Mouse (Mus musculus): Measurements from ENCODE around the gene Pcgf6. TPM values are rescaled to one million over a fixed set of nuclear protein-coding genes. Genes with fewer than 3 reads are reported as not detected.

The Pcgf6 gene
- polyA plus RNA-seq, 1 experiment from 2014 or later = 31.6 TPM

DNA sequence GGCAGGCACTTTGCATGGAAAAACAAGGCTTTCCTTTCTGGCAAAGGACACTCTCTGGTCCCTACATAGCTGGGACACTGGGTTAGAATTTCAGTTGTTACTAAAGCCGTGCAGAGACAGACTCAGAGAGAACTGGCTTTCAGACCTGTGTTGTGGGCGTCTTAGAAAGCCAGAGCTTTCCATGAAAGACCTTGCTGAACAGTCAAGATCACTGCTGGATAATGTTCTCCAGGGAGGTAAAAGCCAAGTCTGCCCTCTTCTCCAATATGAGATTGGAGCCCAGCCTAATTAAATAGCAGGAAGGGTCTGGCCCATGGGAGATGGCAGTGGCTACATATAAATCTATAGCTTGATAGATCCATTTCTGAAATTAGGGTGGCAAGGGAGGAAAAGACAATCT is 32.4 kb downstream of the Pcgf6 start:
- Histone ChIP-seq H3K9me3 (ENCODE audit: control insufficient read depth, low read length) (no peaks in the 10 kb centered on the region), H3K4me1 (replicated peaks; ENCODE audit: control insufficient read depth, insufficient read depth, low read length) (no peaks in the 10 kb centered on the region; the same call in 1 of the 2 replicates), H3K4me3 (ENCODE audit: low read depth, low read length) (peak overlapping the region; percentile 70), H3K27ac (ENCODE audit: low read depth, low read length) (peak overlapping the region; percentile 83), H3K36me3 (ENCODE audit: control insufficient read depth, insufficient read depth, low read length) (no peaks in the 10 kb centered on the region), H3K9ac (ENCODE audit: low read depth, low read length) (peak overlapping the region; percentile 75; the same call in 1 of the 2 replicates), H3K27me3 (ENCODE audit: control insufficient read depth, insufficient read depth, low read length) (peaks cover 27% of the 10 kb centered on the region), H3K4me2 (replicated peaks; ENCODE audit: low read depth, low read length) (peak overlapping the region; percentile 35)
- DNase-seq (ENCODE audit: low spot score) (peak; percentile 37), ATAC-seq (ENCODE audit: low FRiP score) (no peak)
- WGBS = 26% methylated on average over 2 of the region's 2 CpGs

DNA sequence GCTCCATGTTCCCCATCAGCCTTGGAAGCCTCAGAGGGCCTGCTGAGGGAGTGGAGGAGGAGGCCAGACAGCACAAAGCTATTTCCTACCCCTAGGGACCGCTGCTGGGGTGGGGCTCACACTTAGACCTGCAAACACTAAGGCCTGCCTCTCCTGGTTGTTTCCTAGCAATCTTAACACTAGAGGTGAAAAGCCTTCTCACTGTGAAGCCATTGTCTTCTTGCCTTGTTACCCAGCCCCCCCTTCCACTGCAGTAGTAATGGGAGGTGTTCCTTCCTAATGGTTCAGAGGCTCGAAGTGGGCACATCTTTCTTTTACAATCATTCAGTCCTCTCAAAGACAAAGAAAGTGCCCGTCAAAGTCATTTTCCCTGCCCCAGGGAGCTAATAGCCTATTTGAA is 32.9 kb downstream of the Pcgf6 start:
- Histone ChIP-seq H3K4me3 (ENCODE audit: low read depth, low read length) (peak overlapping the region; percentile 70), H3K4me2 (replicated peaks; ENCODE audit: low read depth, low read length) (peak overlapping the region; percentile 35), H3K4me1 (replicated peaks; ENCODE audit: control insufficient read depth, insufficient read depth, low read length) (no peaks in the 10 kb centered on the region; the same call in 1 of the 2 replicates), H3K9me3 (ENCODE audit: control insufficient read depth, low read length) (no peaks in the 10 kb centered on the region), H3K36me3 (ENCODE audit: control insufficient read depth, insufficient read depth, low read length) (no peaks in the 10 kb centered on the region), H3K27ac (ENCODE audit: low read depth, low read length) (peak overlapping the region; percentile 83), H3K9ac (ENCODE audit: low read depth, low read length) (peak overlapping the region; percentile 75), H3K27me3 (ENCODE audit: control insufficient read depth, insufficient read depth, low read length) (peaks cover 31% of the 10 kb centered on the region)
- 2% methylated on average over 3 of the region's 3 CpGs for WGBS
- DNase-seq (ENCODE audit: low spot score) = peak; percentile 56
- no peak for ATAC-seq (ENCODE audit: low FRiP score)

DNA sequence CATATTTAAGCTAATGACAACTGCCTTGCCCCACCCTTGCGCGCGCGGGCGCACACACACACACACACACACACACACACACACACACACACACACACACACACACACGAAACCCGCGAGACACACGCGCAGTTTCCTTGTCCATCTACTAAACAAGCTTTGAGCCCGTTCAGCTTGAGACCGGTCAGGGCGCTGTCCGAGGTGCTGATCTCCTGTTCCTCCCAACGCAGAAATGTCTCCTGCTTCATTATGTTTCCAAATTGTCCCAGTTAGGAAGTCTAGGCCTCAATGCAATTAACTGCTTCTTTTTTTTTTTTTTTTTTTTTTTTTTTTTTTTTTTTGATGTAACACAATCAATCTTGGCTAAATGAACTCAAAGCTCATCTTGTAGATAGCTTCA is 34.2 kb downstream of the Pcgf6 start:
- H3K4me3 ChIP-seq (ENCODE audit: low read depth, low read length) = peak overlapping the region; percentile 70

DNA sequence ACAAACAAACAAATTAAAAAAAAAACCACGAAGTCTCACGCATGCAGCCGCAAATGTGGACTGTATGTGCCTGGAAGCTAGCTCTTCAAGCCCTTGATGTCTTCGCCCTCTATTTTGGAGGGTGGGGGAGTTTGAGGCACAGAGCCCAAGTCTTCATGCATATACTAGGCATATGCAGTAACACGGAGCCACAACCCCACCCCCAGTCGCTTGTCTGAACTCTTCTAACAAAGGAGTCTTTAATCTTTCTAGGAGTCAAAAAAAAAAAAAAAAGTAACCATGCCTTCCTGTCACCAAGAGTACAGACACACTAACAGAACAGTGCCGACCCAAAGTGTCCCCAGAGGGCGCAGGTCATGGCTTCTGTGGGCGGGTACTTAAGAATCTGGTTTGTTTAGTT is 34.7 kb downstream of the Pcgf6 start:
- Histone ChIP-seq H3K4me2 (replicated peaks; ENCODE audit: low read depth, low read length) (peak overlapping the region; percentile 55; the same call in 1 of the 2 replicates), H3K27ac (ENCODE audit: low read depth, low read length) (peak overlapping the region; percentile 82; the same call in 1 of the 2 replicates), H3K4me3 (ENCODE audit: low read depth, low read length) (peak overlapping the region; percentile 70), H3K36me3 (ENCODE audit: control insufficient read depth, insufficient read depth, low read length) (no peaks in the 10 kb centered on the region), H3K4me1 (replicated peaks; ENCODE audit: control insufficient read depth, insufficient read depth, low read length) (no peaks in the 10 kb centered on the region; the same call in 1 of the 2 replicates), H3K9me3 (ENCODE audit: control insufficient read depth, low read length) (no peaks in the 10 kb centered on the region), H3K27me3 (ENCODE audit: control insufficient read depth, insufficient read depth, low read length) (peaks cover 33% of the 10 kb centered on the region), H3K9ac (ENCODE audit: low read depth, low read length) (peak overlapping the region; percentile 83)
- DNase-seq (ENCODE audit: low spot score) = peak; percentile 44
- 2% methylated on average over 9 of the region's 9 CpGs for WGBS
- no peak for ATAC-seq (ENCODE audit: low FRiP score)

More for the DNA sequence above, 34.2 kb downstream of the Pcgf6 start:
- H3K4me2 ChIP-seq (replicated peaks; ENCODE audit: low read depth, low read length) = peak overlapping the region; percentile 27; the same call in 1 of the 2 replicates
- H3K4me1 ChIP-seq (replicated peaks; ENCODE audit: control insufficient read depth, insufficient read depth, low read length) = no peaks in the 10 kb centered on the region; the same call in 1 of the 2 replicates
- H3K9ac ChIP-seq (ENCODE audit: low read depth, low read length) = peak overlapping the region; percentile 83
- no peaks in the 10 kb centered on the region for H3K9me3 ChIP-seq (ENCODE audit: control insufficient read depth, low read length)
- 0 out of 2 replicates have a peak overlapping the region, but pooled peaks have one; percentile 47 for H3K27ac ChIP-seq (ENCODE audit: low read depth, low read length)
- ATAC-seq (ENCODE audit: low FRiP score) (no peak), DNase-seq (ENCODE audit: low spot score) (peak; percentile 84)
- no peaks in the 10 kb centered on the region for H3K36me3 ChIP-seq (ENCODE audit: control insufficient read depth, insufficient read depth, low read length)
- peaks cover 33% of the 10 kb centered on the region for H3K27me3 ChIP-seq (ENCODE audit: control insufficient read depth, insufficient read depth, low read length)
- WGBS = 0% methylated on average over 15 of the region's 15 CpGs

DNA sequence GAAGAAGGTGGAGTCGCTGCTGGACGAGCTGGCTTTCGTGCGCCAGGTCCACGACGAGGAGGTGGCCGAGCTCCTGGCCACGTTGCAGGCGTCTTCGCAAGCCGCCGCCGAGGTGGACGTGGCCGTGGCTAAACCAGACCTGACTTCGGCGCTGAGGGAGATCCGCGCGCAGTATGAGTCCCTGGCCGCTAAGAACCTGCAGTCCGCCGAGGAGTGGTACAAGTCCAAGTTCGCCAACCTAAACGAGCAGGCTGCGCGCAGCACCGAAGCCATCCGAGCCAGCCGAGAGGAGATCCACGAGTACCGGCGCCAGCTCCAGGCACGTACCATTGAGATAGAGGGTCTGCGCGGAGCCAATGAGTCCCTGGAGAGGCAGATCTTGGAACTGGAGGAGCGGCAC is 35.3 kb downstream of the Pcgf6 start:
- peaks cover 33% of the 10 kb centered on the region for H3K27me3 ChIP-seq (ENCODE audit: control insufficient read depth, insufficient read depth, low read length)
- ATAC-seq (ENCODE audit: low FRiP score) = no peak
- H3K4me2 ChIP-seq (replicated peaks; ENCODE audit: low read depth, low read length) = peak overlapping the region; percentile 55
- peak; percentile 51 for DNase-seq (ENCODE audit: low spot score)
- H3K9ac ChIP-seq (ENCODE audit: low read depth, low read length) = peak overlapping the region; percentile 83
- no peaks in the 10 kb centered on the region; the same call in 1 of the 2 replicates for H3K4me1 ChIP-seq (replicated peaks; ENCODE audit: control insufficient read depth, insufficient read depth, low read length)
- peak overlapping the region; percentile 70 for H3K4me3 ChIP-seq (ENCODE audit: low read depth, low read length)
- no peaks in the 10 kb centered on the region for H3K9me3 ChIP-seq (ENCODE audit: control insufficient read depth, low read length)
- peak overlapping the region; percentile 82 for H3K27ac ChIP-seq (ENCODE audit: low read depth, low read length)
- H3K36me3 ChIP-seq (ENCODE audit: control insufficient read depth, insufficient read depth, low read length) = no peaks in the 10 kb centered on the region
- 1% methylated on average over 37 of the region's 37 CpGs for WGBS

DNA sequence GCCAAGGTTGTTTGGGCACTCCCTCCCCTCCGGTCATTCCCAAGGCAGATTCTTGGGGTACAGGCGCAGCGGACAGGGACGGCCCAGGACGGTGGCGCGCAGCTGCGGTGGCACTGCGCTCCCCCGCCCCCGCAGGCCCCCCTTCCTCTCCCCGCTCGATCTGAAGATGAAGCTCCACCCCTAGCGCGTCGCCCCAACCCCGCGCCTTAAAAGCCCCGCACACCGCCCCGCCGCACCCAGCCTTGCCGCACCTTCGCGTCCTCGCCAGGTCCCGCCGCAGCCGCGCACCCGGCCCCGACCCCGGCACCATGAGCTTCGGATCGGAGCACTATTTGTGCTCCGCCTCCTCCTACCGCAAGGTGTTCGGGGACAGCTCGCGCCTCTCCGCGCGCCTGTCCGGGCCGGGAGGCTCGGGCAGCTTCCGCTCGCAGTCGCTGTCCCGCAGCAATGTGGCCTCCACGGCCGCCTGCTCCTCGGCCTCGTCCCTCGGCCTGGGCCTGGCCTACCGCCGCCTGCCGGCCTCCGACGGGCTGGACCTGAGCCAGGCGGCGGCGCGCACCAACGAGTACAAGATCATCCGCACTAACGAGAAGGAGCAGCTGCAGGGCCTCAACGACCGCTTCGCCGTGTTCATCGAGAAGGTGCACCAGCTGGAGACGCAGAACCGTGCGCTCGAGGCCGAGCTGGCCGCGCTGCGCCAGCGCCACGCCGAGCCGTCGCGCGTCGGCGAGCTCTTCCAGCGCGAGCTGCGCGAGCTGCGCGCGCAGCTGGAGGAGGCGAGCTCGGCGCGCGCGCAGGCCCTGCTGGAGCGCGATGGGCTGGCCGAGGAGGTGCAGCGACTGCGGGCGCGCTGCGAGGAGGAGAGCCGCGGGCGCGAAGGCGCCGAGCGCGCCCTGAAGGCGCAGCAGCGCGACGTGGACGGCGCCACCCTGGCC is 36.0 kb downstream of the Pcgf6 start, which contains the start of the genes Ina and Nt5c2:
Gene Ina (plus strand): TSS at position 252 of the 935 bp plus-strand sequence.
Gene Nt5c2 (minus strand): TSS at position 707 of the 935 bp plus-strand sequence.
- DNase-seq (ENCODE audit: low spot score) (peak; percentile 86), ATAC-seq (ENCODE audit: low FRiP score) (peak; percentile 88)
- H3K9me3 ChIP-seq (ENCODE audit: control insufficient read depth, low read length) = no peaks in the 10 kb centered on the region
- peak within 1 kb of the TSS; percentile 55 for H3K4me2 ChIP-seq (replicated peaks; ENCODE audit: low read depth, low read length)
- WGBS = under 1% methylated on average over 99 of the region's 124 CpGs
- H3K27ac ChIP-seq (ENCODE audit: low read depth, low read length) = peak within 1 kb of the TSS; percentile 85
- peak within 1 kb of the TSS; percentile 70 for H3K4me3 ChIP-seq (ENCODE audit: low read depth, low read length)
- H3K9ac ChIP-seq (ENCODE audit: low read depth, low read length) = peak within 1 kb of the TSS; percentile 83
- peaks cover 33% of the 10 kb centered on the region for H3K27me3 ChIP-seq (ENCODE audit: control insufficient read depth, insufficient read depth, low read length)
- H3K4me1 ChIP-seq (replicated peaks; ENCODE audit: control insufficient read depth, insufficient read depth, low read length) = no peaks in the 10 kb centered on the region; the same call in 1 of the 2 replicates
- no peaks in the 10 kb centered on the region for H3K36me3 ChIP-seq (ENCODE audit: control insufficient read depth, insufficient read depth, low read length)

DNA sequence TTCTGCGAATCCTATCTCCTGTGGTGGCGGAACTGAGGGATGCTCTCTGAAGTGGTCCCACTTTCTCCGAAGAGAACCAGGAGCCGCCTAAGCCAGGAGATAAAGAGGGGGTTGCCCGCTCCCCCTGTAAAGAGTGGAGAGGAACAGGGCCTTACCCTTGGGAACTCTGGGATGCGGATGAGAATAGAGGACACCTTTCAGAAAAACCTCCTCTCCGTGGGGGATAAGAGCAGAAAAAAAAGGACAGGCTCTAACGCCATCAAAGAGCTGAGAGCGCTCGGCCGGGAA is 36.6 kb downstream of the Pcgf6 start:
- no peak for ATAC-seq (ENCODE audit: low FRiP score)
- Histone ChIP-seq H3K27ac (ENCODE audit: low read depth, low read length) (peak overlapping the region; percentile 85), H3K4me3 (ENCODE audit: low read depth, low read length) (peak overlapping the region; percentile 70), H3K4me2 (replicated peaks; ENCODE audit: low read depth, low read length) (peak overlapping the region; percentile 55), H3K27me3 (ENCODE audit: control insufficient read depth, insufficient read depth, low read length) (peaks cover 33% of the 10 kb centered on the region), H3K9me3 (ENCODE audit: control insufficient read depth, low read length) (no peaks in the 10 kb centered on the region), H3K4me1 (replicated peaks; ENCODE audit: control insufficient read depth, insufficient read depth, low read length) (no peaks in the 10 kb centered on the region), H3K9ac (ENCODE audit: low read depth, low read length) (peak overlapping the region; percentile 48), H3K36me3 (ENCODE audit: control insufficient read depth, insufficient read depth, low read length) (no peaks in the 10 kb centered on the region)
- no peak for DNase-seq (ENCODE audit: low spot score)
- WGBS = 2% methylated on average over 11 of the region's 11 CpGs

DNA sequence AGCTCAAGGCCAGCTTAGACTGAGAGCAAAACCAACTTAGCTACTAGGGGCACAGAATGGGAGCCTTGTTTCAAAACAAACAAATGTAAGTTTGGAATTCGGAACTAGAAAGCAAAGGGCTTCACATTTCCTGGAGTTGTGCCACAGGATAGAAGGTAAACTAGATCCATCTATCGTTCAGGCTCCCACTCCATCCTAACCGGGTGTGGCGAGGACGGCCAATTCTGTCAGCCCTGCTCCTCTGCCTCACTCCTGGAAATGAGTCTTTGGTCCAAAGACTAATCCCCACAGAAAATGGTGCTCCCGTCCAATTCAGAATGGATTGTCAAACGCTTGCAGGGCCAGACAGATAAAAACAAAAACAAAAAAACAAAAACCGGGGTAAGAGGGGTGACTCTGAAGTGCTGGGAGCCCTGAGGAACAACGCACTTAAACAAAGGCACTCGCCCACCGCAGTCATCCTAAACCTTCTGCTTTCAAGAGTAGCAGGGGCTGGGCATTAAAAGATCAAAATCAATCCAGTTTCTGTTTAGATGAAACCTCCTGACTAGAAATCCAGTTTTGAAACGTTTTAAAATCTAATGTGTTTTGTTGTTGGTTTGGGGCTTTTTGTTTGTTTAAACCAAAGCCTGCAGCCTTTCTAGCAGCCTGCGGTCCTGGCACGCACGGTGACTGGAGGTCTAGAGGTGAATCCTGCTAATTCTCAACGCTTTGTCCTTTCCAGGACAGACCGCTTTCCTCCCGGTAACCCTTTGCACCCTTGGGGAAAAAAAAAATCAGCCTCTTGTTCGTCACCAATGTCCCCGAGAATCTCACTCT is 37.2 kb downstream of the Pcgf6 start:
- Histone ChIP-seq H3K36me3 (ENCODE audit: control insufficient read depth, insufficient read depth, low read length) (no peaks in the 10 kb centered on the region), H3K27me3 (ENCODE audit: control insufficient read depth, insufficient read depth, low read length) (peaks cover 33% of the 10 kb centered on the region), H3K9me3 (ENCODE audit: control insufficient read depth, low read length) (no peaks in the 10 kb centered on the region), H3K9ac (ENCODE audit: low read depth, low read length) (peak overlapping the region; percentile 48), H3K4me1 (replicated peaks; ENCODE audit: control insufficient read depth, insufficient read depth, low read length) (no peaks in the 10 kb centered on the region), H3K4me2 (replicated peaks; ENCODE audit: low read depth, low read length) (peak overlapping the region; percentile 55), H3K27ac (ENCODE audit: low read depth, low read length) (peak overlapping the region; percentile 85), H3K4me3 (ENCODE audit: low read depth, low read length) (peak overlapping the region; percentile 70)
- DNase-seq (ENCODE audit: low spot score) = peak; percentile 52
- WGBS = 10% methylated on average over 20 of the region's 20 CpGs
- no peak for ATAC-seq (ENCODE audit: low FRiP score)

Measured in hindbrain, embryonic 11.5 days (tissue).